Mouse (Mus musculus): ENCODE data around the gene Clec3a.

Clec3a gene

GRCm38 (mm10) chr8:114417786-114418185 lies at the start of gene Clec3a:
Clec3a (plus strand) TSS chr8:114418086.
- no peak for DNase-seq

GRCm38 (mm10) chr8:114369038-114369976 lies 48.6 kb upstream of the Clec3a start:
- peak; percentile 88 for DNase-seq

GRCm38 (mm10) chr8:114374390-114374789 lies 43.5 kb upstream of the Clec3a start:
- no peak for DNase-seq

GRCm38 (mm10) chr8:114384189-114384588 lies 33.7 kb upstream of the Clec3a start:
- no peak for DNase-seq

- no peak for DNase-seq
These were observed 30.4 kb upstream of the Clec3a start for GRCm38 (mm10) chr8:114387494-114387893.

GRCm38 (mm10) chr8:114390465-114391254 lies 27.2 kb upstream of the Clec3a start:
- DNase-seq, result no peak

GRCm38 (mm10) chr8:114398326-114398725 lies 19.6 kb upstream of the Clec3a start:
- DNase-seq, result no peak

GRCm38 (mm10) chr8:114399273-114399672 lies 18.6 kb upstream of the Clec3a start:
- no peak for DNase-seq

GRCm38 (mm10) chr8:114401679-114402078 lies 16.2 kb upstream of the Clec3a start:
- DNase-seq, result no peak

GRCm38 (mm10) chr8:114411421-114411820 lies 6.5 kb upstream of the Clec3a start:
- DNase-seq, result no peak

GRCm38 (mm10) chr8:114418486-114418885 lies 600 bp downstream of the Clec3a start:
- no peak for DNase-seq

GRCm38 (mm10) chr8:114418904-114419303 lies 1.0 kb downstream of the Clec3a start:
- no peak for DNase-seq

GRCm38 (mm10) chr8:114421544-114421943 lies 3.7 kb downstream of the Clec3a start:
- no peak for DNase-seq

GRCm38 (mm10) chr8:114438236-114438635 lies 20.4 kb downstream of the Clec3a start:
- DNase-seq, result peak; percentile 83

- DNase-seq, result peak; percentile 100
These were observed 21.7 kb downstream of the Clec3a start, which contains the start of gene Wwox for GRCm38 (mm10) chr8:114439334-114440204. Wwox (plus strand) TSS chr8:114439655.

GRCm38 (mm10) chr8:114440205-114440589 lies 22.3 kb downstream of the Clec3a start:
- DNase-seq, result no peak

GRCm38 (mm10) chr8:114441616-114442015 lies 23.7 kb downstream of the Clec3a start:
- peak; percentile 60 for DNase-seq

- DNase-seq, result no peak
These were observed 29.0 kb downstream of the Clec3a start for GRCm38 (mm10) chr8:114446884-114447283.

GRCm38 (mm10) chr8:114452278-114452677 lies 34.4 kb downstream of the Clec3a start:
- no peak for DNase-seq

GRCm38 (mm10) chr8:114452781-114453221 lies 34.9 kb downstream of the Clec3a start:
- DNase-seq, result peak; percentile 63

- no peak for DNase-seq
These were observed 37.4 kb downstream of the Clec3a start for GRCm38 (mm10) chr8:114455302-114455701.

GRCm38 (mm10) chr8:114455953-114456352 lies 38.1 kb downstream of the Clec3a start:
- DNase-seq, result no peak

Measured in right cerebral cortex, postnatal 4 days (tissue).